Mouse (Mus musculus): ENCODE measurements around the gene Bend5. TPM values are rescaled to one million over a fixed set of nuclear protein-coding genes. Genes with fewer than 3 reads are reported as not detected.

Gene Bend5
- 21.8 and 22.3 TPM in 2 replicates for polyA plus RNA-seq (2014; fragmentation: Nextera tagmentation; extraction: Ambion mirVana)

DNA sequence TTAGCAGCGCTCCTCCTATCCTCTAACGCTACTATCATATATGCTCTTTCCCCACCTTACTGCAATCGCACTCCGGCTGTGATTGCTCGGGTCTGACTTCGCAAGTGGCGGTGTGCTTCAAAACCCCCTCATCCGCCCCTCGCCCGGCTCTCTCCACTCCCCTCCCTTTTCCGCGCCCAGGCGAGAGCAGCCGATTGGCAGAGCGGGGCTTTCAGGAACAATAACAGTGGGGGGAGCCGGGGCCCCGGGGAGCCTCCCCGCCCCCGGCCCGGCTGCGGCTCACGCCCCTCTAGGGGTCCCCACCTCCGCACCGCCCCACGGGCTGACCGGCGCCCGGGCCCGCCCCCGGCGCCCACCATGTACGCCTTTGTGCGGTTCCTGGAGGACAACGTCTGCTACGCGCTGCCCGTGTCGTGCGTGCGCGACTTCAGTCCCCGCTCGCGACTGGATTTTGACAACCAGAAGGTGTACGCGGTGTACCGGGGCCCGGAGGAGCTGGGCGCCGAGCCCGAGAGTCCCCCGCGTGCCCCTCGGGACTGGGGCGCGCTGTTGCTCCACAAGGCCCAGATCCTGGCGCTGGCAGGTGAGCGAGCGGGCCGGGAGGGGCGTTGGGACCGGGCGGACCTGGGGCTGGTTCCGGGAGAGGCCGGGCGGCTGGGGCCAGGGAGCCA, at the start of gene Bend5:
Bend5 (plus strand) TSS at position 189 of the 671 bp plus-strand sequence.
- Histone ChIP-seq H3K27me3 (ENCODE audit: insufficient read depth, low read length) (no peaks in the 10 kb centered on the region), H3K4me3 (ENCODE audit: low read depth, low read length) (peak within 1 kb of the TSS; percentile 74), H3K9me3 (ENCODE audit: low read depth, low read length) (no peaks in the 10 kb centered on the region), H3K27ac (ENCODE audit: low read depth) (peak within 1 kb of the TSS; percentile 80), H3K4me1 (ENCODE audit: insufficient read depth) (no peaks in the 10 kb centered on the region), H3K4me2 (peak within 1 kb of the TSS; percentile 62), H3K9ac (peak within 1 kb of the TSS; percentile 92), H3K36me3 (ENCODE audit: insufficient read depth) (peaks cover 18% of the 10 kb centered on the region; the same call in 1 of the 2 replicates)
- no peak for TF ChIP-seq CTCF (IDR thresholded peaks at IDR 0.05; ENCODE audit: low read depth)
- DNase-seq (peak; percentile 90), ATAC-seq (ENCODE audit: insufficient read depth) (peak; percentile 98)
- 1% methylated on average over 66 of the region's 66 CpGs for WGBS

DNA sequence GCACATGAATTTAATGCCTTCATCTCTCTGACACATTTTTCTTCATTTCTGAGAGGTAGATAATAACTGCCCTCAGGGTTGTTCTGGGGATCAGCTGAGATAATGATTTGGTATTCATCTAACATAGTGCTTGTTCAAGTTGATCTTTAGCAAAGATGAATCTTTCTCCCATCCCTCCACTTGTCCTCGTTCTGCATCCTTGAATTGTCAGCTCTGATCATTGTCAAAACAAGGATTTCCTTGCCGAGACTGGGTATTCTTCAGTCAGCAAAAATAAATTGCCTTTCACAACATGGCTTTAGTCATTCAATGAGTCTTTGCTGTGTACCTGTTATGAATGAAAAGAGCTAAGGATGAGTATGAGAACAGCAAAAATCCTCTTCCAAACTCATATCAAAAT, 47.0 kb upstream of the Bend5 start:
- no peak for DNase-seq

GRCm38 (mm10) chr4:111377159-111377558, 37.6 kb upstream of the Bend5 start:
- no peak overlapping the region for H3K4me2 ChIP-seq
- H3K9me3 ChIP-seq (ENCODE audit: low read depth, low read length) = no peaks in the 10 kb centered on the region
- DNase-seq = no peak
- H3K36me3 ChIP-seq (ENCODE audit: insufficient read depth) = no peaks in the 10 kb centered on the region
- no peak overlapping the region for H3K4me3 ChIP-seq (ENCODE audit: low read depth, low read length)
- no peak overlapping the region for H3K27ac ChIP-seq (ENCODE audit: low read depth)
- no peak for TF ChIP-seq CTCF (IDR thresholded peaks at IDR 0.05; ENCODE audit: low read depth)
- H3K9ac ChIP-seq = no peak overlapping the region
- no peak for ATAC-seq (ENCODE audit: insufficient read depth)
- no peaks in the 10 kb centered on the region for H3K27me3 ChIP-seq (ENCODE audit: insufficient read depth, low read length)
- no peaks in the 10 kb centered on the region for H3K4me1 ChIP-seq (ENCODE audit: insufficient read depth)

More for the DNA sequence above, 47.0 kb upstream of the Bend5 start:
- Histone ChIP-seq H3K9me3 (ENCODE audit: low read depth, low read length) (no peaks in the 10 kb centered on the region), H3K4me1 (ENCODE audit: insufficient read depth) (no peaks in the 10 kb centered on the region), H3K4me3 (ENCODE audit: low read depth, low read length) (no peak overlapping the region), H3K27ac (ENCODE audit: low read depth) (no peak overlapping the region), H3K9ac (no peak overlapping the region), H3K36me3 (ENCODE audit: insufficient read depth) (no peaks in the 10 kb centered on the region), H3K4me2 (no peak overlapping the region), H3K27me3 (ENCODE audit: insufficient read depth, low read length) (no peaks in the 10 kb centered on the region)
- 59% methylated on average over 2 of the region's 2 CpGs for WGBS
- ATAC-seq (ENCODE audit: insufficient read depth) = no peak
- TF ChIP-seq CTCF (IDR thresholded peaks at IDR 0.05; ENCODE audit: low read depth) = no peak

- TF ChIP-seq CTCF (IDR thresholded peaks at IDR 0.05; ENCODE audit: low read depth) = no peak
- H3K9ac ChIP-seq = no peak overlapping the region
- H3K4me2 ChIP-seq = no peak overlapping the region
- H3K4me3 ChIP-seq (ENCODE audit: low read depth, low read length) = no peak overlapping the region
- no peak overlapping the region for H3K27ac ChIP-seq (ENCODE audit: low read depth)
- no peak for ATAC-seq (ENCODE audit: insufficient read depth)
- no peaks in the 10 kb centered on the region for H3K36me3 ChIP-seq (ENCODE audit: insufficient read depth)
- DNase-seq = no peak
- no peaks in the 10 kb centered on the region for H3K27me3 ChIP-seq (ENCODE audit: insufficient read depth, low read length)
- WGBS = 92% methylated on average over 3 of the region's 3 CpGs
- H3K4me1 ChIP-seq (ENCODE audit: insufficient read depth) = no peaks in the 10 kb centered on the region
- no peaks in the 10 kb centered on the region for H3K9me3 ChIP-seq (ENCODE audit: low read depth, low read length)
Measured at GRCm38 (mm10) chr4:111378071-111378470, 36.7 kb upstream of the Bend5 start.

DNA sequence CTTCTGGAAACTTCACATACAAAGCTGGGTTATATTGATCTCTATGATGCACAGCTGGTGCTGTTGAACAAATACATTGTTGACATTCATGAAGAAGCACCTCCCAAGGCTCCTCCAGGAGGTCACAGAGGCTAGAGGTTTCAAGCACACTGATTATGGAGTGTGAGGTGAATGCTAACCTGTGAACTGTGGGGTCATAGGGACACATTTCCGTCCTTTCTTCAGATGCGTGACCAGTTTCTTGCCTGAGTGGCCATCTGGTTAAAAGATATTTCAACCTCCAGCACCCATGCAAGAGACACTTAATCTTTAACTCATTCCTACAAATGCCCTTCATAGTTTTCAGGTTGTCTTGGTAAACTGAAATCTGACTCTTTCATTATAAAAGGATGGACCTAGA, 31.7 kb upstream of the Bend5 start:
- Histone ChIP-seq H3K27me3 (ENCODE audit: insufficient read depth, low read length) (no peaks in the 10 kb centered on the region), H3K9me3 (ENCODE audit: low read depth, low read length) (no peaks in the 10 kb centered on the region), H3K4me1 (ENCODE audit: insufficient read depth) (no peaks in the 10 kb centered on the region), H3K27ac (ENCODE audit: low read depth) (no peak overlapping the region), H3K9ac (no peak overlapping the region), H3K4me3 (ENCODE audit: low read depth, low read length) (no peak overlapping the region), H3K4me2 (no peak overlapping the region), H3K36me3 (ENCODE audit: insufficient read depth) (no peaks in the 10 kb centered on the region)
- 62% methylated on average over 2 of the region's 2 CpGs for WGBS
- TF ChIP-seq CTCF (IDR thresholded peaks at IDR 0.05; ENCODE audit: low read depth) = no peak
- no peak for ATAC-seq (ENCODE audit: insufficient read depth)
- DNase-seq = no peak

DNA sequence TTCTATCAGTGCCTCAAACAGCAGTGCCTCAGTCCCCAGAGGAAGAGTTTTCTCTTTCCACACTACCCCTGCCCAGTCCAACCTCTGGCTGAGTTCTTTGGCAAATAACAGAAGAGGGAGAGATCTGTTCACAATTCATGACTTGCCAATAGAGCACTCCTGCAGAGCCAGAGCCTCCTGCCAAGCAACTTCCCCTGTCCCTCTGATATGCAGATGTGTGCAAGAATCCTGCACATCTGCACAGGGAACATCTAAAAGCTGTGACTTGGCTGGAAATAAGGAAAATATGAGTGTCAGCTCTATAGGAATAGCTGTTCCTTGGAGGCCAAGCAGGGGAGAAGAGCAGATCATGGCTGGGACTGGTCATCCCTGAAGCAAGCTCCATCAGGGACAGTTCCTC, 24.1 kb upstream of the Bend5 start:
- Histone ChIP-seq H3K27me3 (ENCODE audit: insufficient read depth, low read length) (no peaks in the 10 kb centered on the region), H3K27ac (ENCODE audit: low read depth) (no peak overlapping the region), H3K4me3 (ENCODE audit: low read depth, low read length) (no peak overlapping the region), H3K36me3 (ENCODE audit: insufficient read depth) (no peaks in the 10 kb centered on the region), H3K4me1 (ENCODE audit: insufficient read depth) (no peaks in the 10 kb centered on the region), H3K9ac (no peak overlapping the region), H3K9me3 (ENCODE audit: low read depth, low read length) (no peaks in the 10 kb centered on the region), H3K4me2 (no peak overlapping the region)
- no peak for ATAC-seq (ENCODE audit: insufficient read depth)
- TF ChIP-seq CTCF (IDR thresholded peaks at IDR 0.05; ENCODE audit: low read depth) = no peak
- DNase-seq = peak; percentile 15

DNA sequence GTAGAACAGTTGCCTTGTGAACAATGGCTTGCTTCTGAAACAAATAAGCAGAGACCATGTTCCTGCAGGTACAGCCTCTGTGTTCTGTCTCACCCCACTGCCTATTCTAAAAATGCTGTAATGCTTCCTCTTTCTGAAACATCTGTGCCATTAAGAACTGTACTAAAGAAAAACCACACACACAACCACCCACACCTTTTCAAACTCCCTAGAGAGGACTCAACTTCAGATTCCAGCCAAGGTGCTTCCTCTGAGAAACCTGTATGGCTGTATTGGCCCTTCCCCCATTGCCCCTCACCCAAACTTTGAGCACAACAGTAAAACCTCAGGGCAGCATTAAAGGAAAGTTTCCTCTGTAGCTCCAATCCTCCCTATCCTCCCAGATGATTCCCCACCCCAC, 15.0 kb upstream of the Bend5 start:
- no peak overlapping the region for H3K27ac ChIP-seq (ENCODE audit: low read depth)
- ATAC-seq (ENCODE audit: insufficient read depth) (no peak), DNase-seq (no peak)
- TF ChIP-seq CTCF (IDR thresholded peaks at IDR 0.05; ENCODE audit: low read depth) = no peak
- H3K4me1 ChIP-seq (ENCODE audit: insufficient read depth) = no peaks in the 10 kb centered on the region
- H3K27me3 ChIP-seq (ENCODE audit: insufficient read depth, low read length) = no peaks in the 10 kb centered on the region
- H3K4me3 ChIP-seq (ENCODE audit: low read depth, low read length) = no peak overlapping the region
- H3K4me2 ChIP-seq = no peak overlapping the region
- no peaks in the 10 kb centered on the region for H3K36me3 ChIP-seq (ENCODE audit: insufficient read depth)
- no peaks in the 10 kb centered on the region for H3K9me3 ChIP-seq (ENCODE audit: low read depth, low read length)
- no peak overlapping the region for H3K9ac ChIP-seq
